Mouse (Mus musculus) stomach, postnatal 0 days (tissue): Measurements from ENCODE around the gene Ttll3.

Experiments used
- CTCF ChIP-seq: IDR thresholded peaks from 2 replicates; pipeline ENCODE4 v1.5.1; 2016; ENCODE audit warnings: antibody characterized with exemption, low read depth, mild to moderate bottlenecking, moderate library complexity
- EP300 ChIP-seq: optimal IDR thresholded peaks from 2 replicates; pipeline ENCODE3; 2016; ENCODE audit warnings: antibody characterized with exemption

DNA sequence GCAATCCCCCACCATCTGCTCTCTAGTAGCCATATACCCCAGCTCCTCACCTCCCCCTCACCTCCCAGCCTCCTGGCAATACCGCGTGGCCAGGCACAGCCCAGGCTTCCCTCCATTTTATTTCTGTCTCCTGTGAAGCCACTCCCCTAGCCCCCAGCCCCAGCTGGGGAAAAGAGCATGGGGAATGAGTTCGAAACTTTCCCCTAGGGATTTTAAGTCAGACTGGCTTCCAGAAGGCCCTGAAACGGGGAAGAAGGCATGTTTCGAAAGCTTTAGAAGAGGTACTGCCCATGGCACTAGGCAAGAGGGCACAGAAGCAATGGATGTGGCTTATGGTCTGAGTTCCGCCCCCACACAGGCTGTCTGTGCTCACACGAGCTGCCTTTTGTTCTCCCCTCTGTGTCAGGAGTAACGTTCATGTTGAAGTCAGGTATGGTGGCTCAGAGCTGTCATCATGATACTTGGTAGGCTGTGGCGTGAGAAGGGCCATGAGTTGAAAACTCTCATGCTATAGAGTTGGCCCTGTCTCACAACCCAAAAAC is 46.7 kb downstream of the Ttll3 start, which contains the start of gene Cidec:
- TF ChIP-seq CTCF (no peak), EP300 (no peak)
